Mouse (Mus musculus): ENCODE measurements around the gene Hpn. TPM values are rescaled to one million over a fixed set of nuclear protein-coding genes. Genes with fewer than 3 reads are reported as not detected.

Gene Hpn
- polyA plus RNA-seq, 1 experiment from 2014 or later = 3.4 TPM

DNA sequence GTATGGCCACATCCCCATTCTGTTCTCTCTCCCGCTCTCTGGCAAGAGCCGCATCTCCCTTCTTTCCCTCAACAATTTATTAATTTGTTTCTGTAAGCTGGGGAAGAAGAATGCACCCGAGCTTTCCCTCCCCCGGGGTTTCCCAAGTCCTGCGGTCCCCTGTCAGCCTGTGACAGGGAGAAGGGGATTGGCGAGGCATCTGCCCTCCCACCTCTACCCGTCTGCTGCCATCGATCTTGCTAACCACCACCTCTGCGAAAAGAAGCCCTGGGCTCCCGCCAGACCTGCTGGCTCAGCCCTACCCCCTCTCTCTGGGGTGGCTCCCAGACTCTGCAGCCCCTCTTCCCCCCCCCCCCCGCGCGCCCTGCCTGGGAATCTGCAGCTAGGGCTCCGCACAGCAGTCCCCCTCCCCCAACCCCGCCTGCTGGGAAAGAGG, 65.2 kb downstream of the Hpn start:
- no peaks in the 10 kb centered on the region for H3K9me3 ChIP-seq
- H3K4me2 ChIP-seq = peak overlapping the region; percentile 39
- no peaks in the 10 kb centered on the region for H3K36me3 ChIP-seq
- peaks cover 58% of the 10 kb centered on the region for H3K4me1 ChIP-seq
- H3K9ac ChIP-seq = no peak overlapping the region
- no peak for ATAC-seq (ENCODE audit: insufficient number of reproducible peaks, low FRiP score, low TSS enrichment, low read depth)
- 1% methylated on average over 10 of the region's 15 CpGs for WGBS
- H3K4me3 ChIP-seq = peak overlapping the region; percentile 27
- no peak overlapping the region for H3K27ac ChIP-seq
- H3K27me3 ChIP-seq = peaks cover 67% of the 10 kb centered on the region

DNA sequence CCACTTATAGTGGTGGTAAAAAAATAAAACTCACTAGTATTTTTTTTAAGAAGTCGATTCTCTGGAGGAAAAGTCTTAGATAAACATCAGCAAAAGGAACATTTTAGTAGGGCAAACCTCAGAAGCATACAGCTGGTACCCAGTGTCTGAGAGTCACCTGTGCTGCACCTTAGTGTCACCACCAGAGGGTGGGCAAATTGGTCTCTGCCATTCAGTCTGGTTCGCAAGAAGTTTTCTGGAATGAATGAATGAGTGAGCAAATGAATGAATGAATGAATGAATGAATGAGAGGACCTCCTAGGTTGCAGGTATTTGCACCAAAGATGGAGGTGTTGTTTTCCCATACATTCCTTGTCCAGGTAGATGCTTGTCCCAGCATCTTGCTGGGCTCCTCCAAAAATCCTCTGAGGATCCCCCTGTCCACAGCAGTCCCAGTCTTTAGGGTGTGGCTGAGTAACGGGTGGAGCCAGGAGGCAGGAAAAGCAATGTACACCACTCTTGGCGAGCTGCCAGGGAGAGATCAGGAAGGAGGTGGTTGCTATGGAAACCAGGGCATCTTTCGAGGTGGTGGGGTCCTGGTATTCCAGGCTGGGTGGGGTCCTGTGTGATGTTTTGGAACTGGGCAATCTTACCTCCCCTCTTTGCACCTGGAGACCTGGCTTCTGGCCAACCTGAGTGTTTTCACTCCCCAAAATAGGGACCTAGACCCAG, 65.8 kb downstream of the Hpn start:
- H3K9ac ChIP-seq = no peak overlapping the region
- H3K4me1 ChIP-seq = peaks cover 52% of the 10 kb centered on the region
- H3K36me3 ChIP-seq = no peaks in the 10 kb centered on the region
- peak overlapping the region; percentile 27 for H3K4me3 ChIP-seq
- peaks cover 68% of the 10 kb centered on the region for H3K27me3 ChIP-seq
- ATAC-seq (ENCODE audit: insufficient number of reproducible peaks, low FRiP score, low TSS enrichment, low read depth) = no peak
- WGBS = 17% methylated on average over 5 of the region's 5 CpGs
- H3K27ac ChIP-seq = no peak overlapping the region
- H3K4me2 ChIP-seq = peak overlapping the region; percentile 39
- no peaks in the 10 kb centered on the region for H3K9me3 ChIP-seq

Other genes with a start within 250 kb of the Hpn start
- 0.04 and 0.11 TPM in 2 replicates for gene Cd22, start 234.9 kb downstream of the Hpn start, polyA plus RNA-seq (2015; fragmentation: Nextera tagmentation; extraction: Ambion mirVana)
- 1.3 and 1.4 TPM in 2 replicates for gene Mag, start 200.4 kb downstream of the Hpn start, polyA plus RNA-seq (2015; fragmentation: Nextera tagmentation; extraction: Ambion mirVana)
- gene Hamp2, start 190.6 kb downstream of the Hpn start, polyA plus RNA-seq (2015; fragmentation: Nextera tagmentation; extraction: Ambion mirVana) = not detected in 2 replicates
- gene Hamp, start 171.3 kb downstream of the Hpn start, polyA plus RNA-seq (2015; fragmentation: Nextera tagmentation; extraction: Ambion mirVana) = not detected in 2 replicates
- gene Usf2, start 158.5 kb downstream of the Hpn start, polyA plus RNA-seq (2015; fragmentation: Nextera tagmentation; extraction: Ambion mirVana) = 22.3 and 23.4 TPM in 2 replicates
- gene Lsr, start 141.8 kb downstream of the Hpn start, polyA plus RNA-seq (2015; fragmentation: Nextera tagmentation; extraction: Ambion mirVana) = 37.1 and 39.5 TPM in 2 replicates
- 2.4 and 2.7 TPM in 2 replicates for gene Fam187b, start 141.5 kb downstream of the Hpn start, polyA plus RNA-seq (2015; fragmentation: Nextera tagmentation; extraction: Ambion mirVana)
- 42.3 and 52.6 TPM in 2 replicates for gene Fxyd5, start 72.8 kb downstream of the Hpn start, polyA plus RNA-seq (2015; fragmentation: Nextera tagmentation; extraction: Ambion mirVana)
- gene Fxyd7, start 63.8 kb downstream of the Hpn start, polyA plus RNA-seq (2015; fragmentation: Nextera tagmentation; extraction: Ambion mirVana) = 13.1 and 19.0 TPM in 2 replicates
- gene Fxyd1, start 58.1 kb downstream of the Hpn start, polyA plus RNA-seq (2015; fragmentation: Nextera tagmentation; extraction: Ambion mirVana) = 107 and 155 TPM in 2 replicates
- gene Lgi4, start 55.9 kb downstream of the Hpn start, polyA plus RNA-seq (2015; fragmentation: Nextera tagmentation; extraction: Ambion mirVana) = 0.58 and 0.88 TPM in 2 replicates
- gene Fxyd3, start 38.6 kb downstream of the Hpn start, polyA plus RNA-seq (2015; fragmentation: Nextera tagmentation; extraction: Ambion mirVana) = 76.1 and 91.8 TPM in 2 replicates
- gene Scn1b, start 11.7 kb upstream of the Hpn start, polyA plus RNA-seq (2015; fragmentation: Nextera tagmentation; extraction: Ambion mirVana) = 4.7 and 5.7 TPM in 2 replicates
- 68.2 and 70.9 TPM in 2 replicates for gene Gramd1a, start 40.6 kb upstream of the Hpn start, polyA plus RNA-seq (2015; fragmentation: Nextera tagmentation; extraction: Ambion mirVana)
- gene Scgb2b2, start 175.2 kb upstream of the Hpn start, polyA plus RNA-seq (2015; fragmentation: Nextera tagmentation; extraction: Ambion mirVana) = not detected in 2 replicates
- not detected in 2 replicates for gene Scgb1b2, start 176.5 kb upstream of the Hpn start, polyA plus RNA-seq (2015; fragmentation: Nextera tagmentation; extraction: Ambion mirVana)
- gene Scgb2b3, start 246.8 kb upstream of the Hpn start, polyA plus RNA-seq (2015; fragmentation: Nextera tagmentation; extraction: Ambion mirVana) = not detected in 2 replicates

All from limb, embryonic 15.5 days (tissue).